In the genomic region with DNA sequence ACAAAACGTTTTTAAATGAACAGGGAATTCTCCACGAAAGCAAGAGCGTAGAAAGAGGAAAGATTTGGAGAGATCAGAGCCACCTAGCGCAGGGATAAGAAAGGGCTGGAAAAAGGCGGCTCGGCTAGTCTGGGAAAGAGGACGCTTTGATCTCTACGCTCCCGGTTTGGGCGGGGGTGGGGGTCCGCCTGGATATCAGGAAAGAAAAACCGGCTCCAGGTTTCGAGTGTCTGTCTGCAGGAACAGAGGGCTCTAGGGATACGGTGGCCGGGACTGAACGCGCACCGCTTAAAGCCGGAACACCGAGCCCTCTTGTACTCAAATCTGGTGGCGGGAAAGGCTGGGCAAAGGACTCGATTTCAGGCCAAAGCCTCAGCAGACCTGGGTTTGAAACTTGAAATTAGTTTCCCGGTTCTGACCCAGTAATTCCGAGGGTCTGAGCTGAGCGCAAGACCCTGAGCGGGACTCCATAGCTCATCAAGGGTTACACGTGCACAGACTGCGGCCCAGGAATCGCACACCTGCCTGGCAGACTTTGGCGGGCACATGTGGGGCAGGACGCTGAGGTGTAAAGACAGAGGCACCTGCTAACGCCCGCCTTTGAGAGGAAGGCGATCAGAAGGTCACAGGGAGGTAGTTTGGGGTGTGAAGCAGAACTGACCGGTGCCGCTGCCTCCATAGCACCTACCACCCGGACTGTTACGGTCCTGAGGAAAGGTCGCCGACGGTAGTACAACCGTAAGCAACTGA, we compare ENCODE assay signal across 9 mouse cellular contexts. TPM values are rescaled to one million over a fixed set of nuclear protein-coding genes. Genes with fewer than 3 reads are reported as not detected.
DNase-seq lines count a peak whose midpoint lies in the region; ATAC-seq and TF ChIP-seq lines count a peak whose summit lies in the region.
"Had no signal": no experiment of that assay in that cellular context is flagged by ENCODE, and none has a peak within 500 bp of the region (broad histone marks: within the 10 kb centered on the region; RNA-seq: fewer than 3 reads in every experiment).

No protein-coding gene starts in this region.

- intact Hi-C loops in left cerebral cortex, adult 2 months (cut with DNase I): no loop called here

- H3K27ac ChIP-seq in left cerebral cortex, adult 2 months: no peak overlapping the region
- H3K27ac ChIP-seq in heart, embryonic 12.5 days (ENCODE audit: poor library complexity, severe bottlenecking): peak overlapping the region; percentile 72; the same call in 1 of the 2 replicates
- peak overlapping the region; percentile 39 for H3K27ac ChIP-seq in kidney, postnatal 0 days

- DNase-seq in left cerebral cortex, adult 2 months (ENCODE audit: extremely low spot score in 1 of 2, low spot score in 2 of 2): no peak
- no peak for DNase-seq in left cerebral cortex, adult 11 months (ENCODE audit: low spot score)
- DNase-seq in cerebellum, adult 9-11 months: peak; percentile 26
- peak; percentile 73 for DNase-seq in kidney, postnatal 0 days (ENCODE audit: low spot score)
- DNase-seq in lung, postnatal 36 days: peak; percentile 46
- DNase-seq in testis, postnatal 10 days (ENCODE audit: low spot score): peak; percentile 61

- peak; percentile 17 for TF ChIP-seq CTCF in left cerebral cortex, adult 2 months (IDR thresholded peaks at IDR 0.05)
- TF ChIP-seq CTCF in kidney, postnatal 0 days (IDR thresholded peaks at IDR 0.05; ENCODE audit: low read depth): peak; percentile 26; the same call in 1 of the 2 replicates

- no peaks in the 10 kb centered on the region for H3K9me3 ChIP-seq in heart, embryonic 12.5 days (replicated peaks)
- H3K9me3 ChIP-seq in kidney, postnatal 0 days (replicated peaks; ENCODE audit: low read length): no peaks in the 10 kb centered on the region

- H3K9ac ChIP-seq in heart, embryonic 12.5 days: peak overlapping the region; percentile 76
- peak overlapping the region; percentile 68; the same call in 1 of the 2 replicates for H3K9ac ChIP-seq in kidney, postnatal 0 days (ENCODE audit: low read depth, low read length)

- no peak for ATAC-seq in heart, embryonic 12.5 days (ENCODE audit: insufficient number of reproducible peaks, low FRiP score)
- no peak for ATAC-seq in kidney, postnatal 0 days (replicated peaks; ENCODE audit: low FRiP score, low read depth)
- ATAC-seq in inflammation-experienced regulatory T-cells, adult 6 months: no peak

- H3K4me2 ChIP-seq in heart, embryonic 12.5 days: peak overlapping the region; percentile 90
- peak overlapping the region; percentile 100 for H3K4me2 ChIP-seq in kidney, postnatal 0 days (ENCODE audit: low read length)

- H3K4me3 ChIP-seq in left cerebral cortex, adult 2 months: peak overlapping the region; percentile 62
- H3K4me3 ChIP-seq in heart, embryonic 12.5 days: peak overlapping the region; percentile 75
- peak overlapping the region; percentile 71 for H3K4me3 ChIP-seq in kidney, postnatal 0 days (replicated peaks; ENCODE audit: low read depth, low read length)

- peaks cover 10% of the 10 kb centered on the region for H3K27me3 ChIP-seq in heart, embryonic 12.5 days (replicated peaks)
- H3K27me3 ChIP-seq in kidney, postnatal 0 days (ENCODE audit: insufficient read depth, low read length): 0 out of 2 replicates have a peak, but pooled peaks cover 11% of the 10 kb centered on the region

- no peaks in the 10 kb centered on the region for H3K36me3 ChIP-seq in heart, embryonic 12.5 days
- no peaks in the 10 kb centered on the region for H3K36me3 ChIP-seq in kidney, postnatal 0 days (ENCODE audit: insufficient read depth, low read length)

- 1% methylated on average over 42 of the region's 42 CpGs for WGBS in heart, embryonic 12.5 days
- 3% methylated on average over 42 of the region's 42 CpGs for WGBS in kidney, postnatal 0 days

- H3K4me1 ChIP-seq in heart, embryonic 12.5 days (replicated peaks): peaks cover 56% of the 10 kb centered on the region
- peaks cover 37% of the 10 kb centered on the region for H3K4me1 ChIP-seq in kidney, postnatal 0 days (replicated peaks; ENCODE audit: insufficient read depth, low read length)

RNA-seq across cellular contexts. Expression of a gene that starts 19.6 kb away (rescaled TPM):
- total RNA-seq in left cerebral cortex, adult 2 months (2021): not detected
- polyA plus RNA-seq in heart, embryonic 12.5 days (2016; fragmentation: Nextera tagmentation; extraction: Ambion mirVana): not detected in 2 replicates
- polyA plus RNA-seq in kidney, postnatal 0 days (2015; fragmentation: Nextera tagmentation; extraction: Ambion mirVana): not detected in 2 replicates
- not detected for polyA plus RNA-seq in inflammation-experienced regulatory T-cells, adult 6 months (2017; shearing (Covaris generic))
- total RNA-seq: left cerebral cortex, adult 8-10 months had no signal

RNA-seq across cellular contexts. Expression of a gene that starts 33.6 kb away (rescaled TPM):
- total RNA-seq in left cerebral cortex, adult 2 months (2021): 1 to 10 TPM in 1 of 2 experiments, under 1 TPM in 1; 0.48 to 2.4 TPM
- 17.0 and 17.6 TPM in 2 replicates for polyA plus RNA-seq in heart, embryonic 12.5 days (2016; fragmentation: Nextera tagmentation; extraction: Ambion mirVana)
- 3.2 and 4.0 TPM in 2 replicates for polyA plus RNA-seq in kidney, postnatal 0 days (2015; fragmentation: Nextera tagmentation; extraction: Ambion mirVana)
- not detected for polyA plus RNA-seq in inflammation-experienced regulatory T-cells, adult 6 months (2017; shearing (Covaris generic))

Comparison
In these comparisons a context has a peak if more than half of its experiments do, and no peak if none do; other contexts are left out.
1. DNase-seq: peak in cerebellum, adult 9-11 months (single experiment), kidney, postnatal 0 days (single experiment), lung, postnatal 36 days (single experiment) and testis, postnatal 10 days (single experiment); none in left cerebral cortex, adult 2 months (0 of 2) and left cerebral cortex, adult 11 months (single experiment).
2. Peak in every context shown above with its lines, with median percentiles within 50 percentile points of each other: H3K4me3 ChIP-seq.